Mouse (Mus musculus): ENCODE results near the gene Thap8. TPM values are rescaled to one million over a fixed set of nuclear protein-coding genes. Genes with fewer than 3 reads are reported as not detected.
A peak's percentile ranks its signal among the peaks of the same experiment; 100 is the strongest.

Thap8 gene
- polyA plus RNA-seq, 1 experiment from 2014 or later, result 0.15 TPM

GRCm38 (mm10) chr7:30286701-30287410 lies 7.0 kb downstream of the Thap8 start:
- H3K9ac ChIP-seq (replicated peaks), result no peak overlapping the region
- peaks cover 16% of the 10 kb centered on the region for H3K4me1 ChIP-seq (replicated peaks)
- no peak for ATAC-seq (ENCODE audit: insufficient number of reproducible peaks, insufficient read depth, low FRiP score, low TSS enrichment, low read depth)
- H3K27ac ChIP-seq, result no peak overlapping the region
- H3K9me3 ChIP-seq, result no peaks in the 10 kb centered on the region
- H3K4me2 ChIP-seq, result no peak overlapping the region
- H3K27me3 ChIP-seq, result peaks cover 2% of the 10 kb centered on the region; the same call in 1 of the 2 replicates
- no peak overlapping the region for H3K4me3 ChIP-seq (replicated peaks)
- WGBS, result 68% methylated on average over 8 of the region's 8 CpGs
- no peaks in the 10 kb centered on the region for H3K36me3 ChIP-seq

GRCm38 (mm10) chr7:30288046-30288445 lies 8.2 kb downstream of the Thap8 start:
- peaks cover 26% of the 10 kb centered on the region for H3K4me1 ChIP-seq (replicated peaks)
- H3K9me3 ChIP-seq, result no peaks in the 10 kb centered on the region
- peaks cover 2% of the 10 kb centered on the region; the same call in 1 of the 2 replicates for H3K27me3 ChIP-seq
- H3K9ac ChIP-seq (replicated peaks), result no peak overlapping the region
- no peak overlapping the region for H3K4me2 ChIP-seq
- WGBS, result 75% methylated on average over 6 of the region's 6 CpGs
- H3K27ac ChIP-seq, result no peak overlapping the region
- H3K4me3 ChIP-seq (replicated peaks), result no peak overlapping the region
- no peak for ATAC-seq (ENCODE audit: insufficient number of reproducible peaks, insufficient read depth, low FRiP score, low TSS enrichment, low read depth)
- H3K36me3 ChIP-seq, result peaks cover 5% of the 10 kb centered on the region; the same call in 1 of the 2 replicates

- no peak overlapping the region for H3K4me2 ChIP-seq
- H3K9me3 ChIP-seq, result no peaks in the 10 kb centered on the region
- ATAC-seq (ENCODE audit: insufficient number of reproducible peaks, insufficient read depth, low FRiP score, low TSS enrichment, low read depth), result no peak; the same call in 1 of the 2 replicates
- H3K27ac ChIP-seq, result 0 out of 2 replicates have a peak overlapping the region, but pooled peaks have one; percentile 29
- WGBS, result 74% methylated on average over 7 of the region's 7 CpGs
- peaks cover 14% of the 10 kb centered on the region for H3K36me3 ChIP-seq
- no peak overlapping the region for H3K4me3 ChIP-seq (replicated peaks)
- H3K9ac ChIP-seq (replicated peaks), result peak overlapping the region; percentile 44
- H3K27me3 ChIP-seq, result peaks cover 2% of the 10 kb centered on the region; the same call in 1 of the 2 replicates
- H3K4me1 ChIP-seq (replicated peaks), result peaks cover 26% of the 10 kb centered on the region
Observed at GRCm38 (mm10) chr7:30289071-30289713, 9.3 kb downstream of the Thap8 start.

- H3K27ac ChIP-seq, result 0 out of 2 replicates have a peak overlapping the region, but pooled peaks have one; percentile 29
- peaks cover 26% of the 10 kb centered on the region for H3K4me1 ChIP-seq (replicated peaks)
- H3K27me3 ChIP-seq, result peaks cover 2% of the 10 kb centered on the region; the same call in 1 of the 2 replicates
- peak; percentile 52 for ATAC-seq (ENCODE audit: insufficient number of reproducible peaks, insufficient read depth, low FRiP score, low TSS enrichment, low read depth)
- no peak overlapping the region for H3K4me3 ChIP-seq (replicated peaks)
- 51% methylated on average over 10 of the region's 10 CpGs for WGBS
- peaks cover 21% of the 10 kb centered on the region for H3K36me3 ChIP-seq
- no peaks in the 10 kb centered on the region for H3K9me3 ChIP-seq
- H3K9ac ChIP-seq (replicated peaks), result peak overlapping the region; percentile 44
- no peak overlapping the region for H3K4me2 ChIP-seq
Observed at GRCm38 (mm10) chr7:30289714-30290399, 10.0 kb downstream of the Thap8 start.

GRCm38 (mm10) chr7:30291215-30292131 lies 11.6 kb downstream of the Thap8 start, which contains the start of gene Clip3:
Gene Clip3 (plus strand): TSS chr7:30291728.
- peak within 1 kb of the TSS; percentile 57 for H3K27ac ChIP-seq
- peak within 1 kb of the TSS; percentile 87 for H3K4me3 ChIP-seq (replicated peaks)
- peak within 1 kb of the TSS; percentile 87 for H3K9ac ChIP-seq (replicated peaks)
- H3K4me2 ChIP-seq, result peak within 1 kb of the TSS; percentile 94
- ATAC-seq (ENCODE audit: insufficient number of reproducible peaks, insufficient read depth, low FRiP score, low TSS enrichment, low read depth), result peak; percentile 69; the same call in 1 of the 2 replicates
- H3K9me3 ChIP-seq, result no peaks in the 10 kb centered on the region
- H3K27me3 ChIP-seq, result no peaks in the 10 kb centered on the region; the same call in 1 of the 2 replicates
- H3K4me1 ChIP-seq (replicated peaks), result peaks cover 26% of the 10 kb centered on the region
- H3K36me3 ChIP-seq, result peaks cover 37% of the 10 kb centered on the region
- 6% methylated on average over 35 of the region's 35 CpGs for WGBS

- ATAC-seq (ENCODE audit: insufficient number of reproducible peaks, insufficient read depth, low FRiP score, low TSS enrichment, low read depth), result no peak
- no peak overlapping the region for H3K27ac ChIP-seq
- no peak overlapping the region for H3K9ac ChIP-seq (replicated peaks)
- H3K36me3 ChIP-seq, result peaks cover 60% of the 10 kb centered on the region
- H3K9me3 ChIP-seq, result no peaks in the 10 kb centered on the region
- no peak overlapping the region for H3K4me3 ChIP-seq (replicated peaks)
- WGBS, result 88% methylated on average over 13 of the region's 13 CpGs
- peaks cover 26% of the 10 kb centered on the region for H3K4me1 ChIP-seq (replicated peaks)
- H3K27me3 ChIP-seq, result no peaks in the 10 kb centered on the region
- no peak overlapping the region for H3K4me2 ChIP-seq
Observed at GRCm38 (mm10) chr7:30293795-30294194, 13.9 kb downstream of the Thap8 start.

- Histone ChIP-seq H3K36me3 (peaks cover 65% of the 10 kb centered on the region), H3K4me1 (replicated peaks) (peaks cover 22% of the 10 kb centered on the region), H3K9ac (replicated peaks) (no peak overlapping the region), H3K9me3 (no peaks in the 10 kb centered on the region), H3K4me3 (replicated peaks) (no peak overlapping the region), H3K4me2 (no peak overlapping the region), H3K27ac (no peak overlapping the region), H3K27me3 (no peaks in the 10 kb centered on the region)
- 93% methylated on average over 5 of the region's 5 CpGs for WGBS
- no peak for ATAC-seq (ENCODE audit: insufficient number of reproducible peaks, insufficient read depth, low FRiP score, low TSS enrichment, low read depth)
Observed at GRCm38 (mm10) chr7:30294296-30294695, 14.4 kb downstream of the Thap8 start.

- no peak for ATAC-seq (ENCODE audit: insufficient number of reproducible peaks, insufficient read depth, low FRiP score, low TSS enrichment, low read depth)
- 74% methylated on average over 10 of the region's 10 CpGs for WGBS
- Histone ChIP-seq H3K4me2 (no peak overlapping the region), H3K4me1 (replicated peaks) (peaks cover 15% of the 10 kb centered on the region), H3K4me3 (replicated peaks) (no peak overlapping the region), H3K27me3 (no peaks in the 10 kb centered on the region), H3K27ac (no peak overlapping the region), H3K9me3 (no peaks in the 10 kb centered on the region), H3K9ac (replicated peaks) (no peak overlapping the region), H3K36me3 (peaks cover 73% of the 10 kb centered on the region)
Observed at GRCm38 (mm10) chr7:30295103-30295502, 15.2 kb downstream of the Thap8 start.

- no peak for ATAC-seq (ENCODE audit: insufficient number of reproducible peaks, insufficient read depth, low FRiP score, low TSS enrichment, low read depth)
Observed at GRCm38 (mm10) chr7:30296816-30297215, 16.9 kb downstream of the Thap8 start.

GRCm38 (mm10) chr7:30297266-30297665 lies 17.4 kb downstream of the Thap8 start:
- H3K9me3 ChIP-seq, result no peaks in the 10 kb centered on the region
- peaks cover 7% of the 10 kb centered on the region for H3K4me1 ChIP-seq (replicated peaks)
- no peak overlapping the region for H3K9ac ChIP-seq (replicated peaks)
- no peaks in the 10 kb centered on the region for H3K27me3 ChIP-seq
- no peak overlapping the region for H3K4me2 ChIP-seq
- ATAC-seq (ENCODE audit: insufficient number of reproducible peaks, insufficient read depth, low FRiP score, low TSS enrichment, low read depth), result no peak
- H3K27ac ChIP-seq, result no peak overlapping the region
- H3K36me3 ChIP-seq, result peaks cover 92% of the 10 kb centered on the region
- H3K4me3 ChIP-seq (replicated peaks), result no peak overlapping the region
- whole genome bisulfite sequencing, result 82% methylated on average over 16 of the region's 16 CpGs

More at GRCm38 (mm10) chr7:30296816-30297215, 16.9 kb downstream of the Thap8 start:
- Histone ChIP-seq H3K9ac (replicated peaks) (no peak overlapping the region), H3K4me2 (no peak overlapping the region), H3K27ac (no peak overlapping the region), H3K36me3 (peaks cover 88% of the 10 kb centered on the region), H3K9me3 (no peaks in the 10 kb centered on the region), H3K27me3 (no peaks in the 10 kb centered on the region), H3K4me1 (replicated peaks) (peaks cover 10% of the 10 kb centered on the region), H3K4me3 (replicated peaks) (no peak overlapping the region)
- 92% methylated on average over 15 of the region's 15 CpGs for WGBS

All from limb, embryonic 12.5 days (tissue).